Comparison of ENCODE assay signal across 9 mouse cellular contexts in genomic region chr16:93906156-93907014, GRCm38 (mm10). TPM values are rescaled to one million over a fixed set of nuclear protein-coding genes. Genes with fewer than 3 reads are reported as not detected.
DNase-seq lines count a peak whose midpoint lies in the region; ATAC-seq and TF ChIP-seq lines count a peak whose summit lies in the region.
"Had no signal": no experiment of that assay in that cellular context is flagged by ENCODE, and none has a peak within 500 bp of the region (broad histone marks: within the 10 kb centered on the region; RNA-seq: fewer than 3 reads in every experiment).

No protein-coding gene starts in this region.

- TF ChIP-seq POLR2A in spleen, adult 2 months (IDR thresholded peaks at IDR 0.05; ENCODE audit: low read depth, low read length) = no peak

- DNase-seq in ovary, postnatal 10 days (ENCODE audit: low spot score) = peak; percentile 35
- DNase-seq in ovary, adult 18-20 months (ENCODE audit: low spot score) = no peak
- DNase-seq in cerebellum, adult 8-10 months = peak; percentile 40
- DNase-seq in hindbrain, postnatal 0 days (ENCODE audit: low spot score) = peak; percentile 79
- peak; percentile 53 to 68 for DNase-seq in left cerebral cortex, adult 2 months (ENCODE audit: extremely low spot score in 1 of 2, low spot score in 2 of 2)
- DNase-seq in spleen, adult 2 months (ENCODE audit: low read depth in 1 of 2, low spot score in 2 of 2) = peak in 1 of 2 experiments; percentile 42

- H3K9ac ChIP-seq in forebrain, embryonic 15.5 days (replicated peaks) = no peak overlapping the region
- no peak overlapping the region for H3K9ac ChIP-seq in hindbrain, postnatal 0 days (replicated peaks; ENCODE audit: low read length)

- peak; percentile 76 for ATAC-seq in forebrain, embryonic 15.5 days (replicated peaks)
- peak; percentile 76 for ATAC-seq in hindbrain, postnatal 0 days
- peak; percentile 91 for ATAC-seq in megakaryocyte progenitor cell, adult 5-6 weeks (replicated peaks; ENCODE audit: poor library complexity)

- H3K4me2 ChIP-seq in forebrain, embryonic 15.5 days (replicated peaks) = no peak overlapping the region
- H3K4me2 ChIP-seq in hindbrain, postnatal 0 days (ENCODE audit: low read depth, low read length) = no peak overlapping the region

- peaks cover 3% of the 10 kb centered on the region; the same call in 1 of the 2 replicates for H3K36me3 ChIP-seq in forebrain, embryonic 15.5 days
- H3K36me3 ChIP-seq in hindbrain, postnatal 0 days (ENCODE audit: insufficient read depth, low read length) = peaks cover 2% of the 10 kb centered on the region; the same call in 1 of the 2 replicates
- H3K36me3 ChIP-seq in spleen, adult 2 months (ENCODE audit: control insufficient read depth, insufficient read depth, low read length) = no peaks in the 10 kb centered on the region

- peak overlapping the region; percentile 82 for H3K27ac ChIP-seq in forebrain, embryonic 15.5 days (replicated peaks)
- H3K27ac ChIP-seq in hindbrain, postnatal 0 days = no peak overlapping the region; the same call in 1 of the 2 replicates
- no peak overlapping the region for H3K27ac ChIP-seq in left cerebral cortex, adult 2 months
- no peak overlapping the region for H3K27ac ChIP-seq in spleen, adult 2 months (ENCODE audit: insufficient read depth, low read length)

- no peak overlapping the region for H3K4me3 ChIP-seq in forebrain, embryonic 15.5 days
- no peak overlapping the region for H3K4me3 ChIP-seq in hindbrain, postnatal 0 days (ENCODE audit: low read length)
- no peak overlapping the region for H3K4me3 ChIP-seq in left cerebral cortex, adult 2 months
- no peak overlapping the region for H3K4me3 ChIP-seq in spleen, adult 2 months (ENCODE audit: extremely low read depth, insufficient read depth, insufficient read length)
- H3K4me3 ChIP-seq: myocyte had no signal

- no peaks in the 10 kb centered on the region for H3K27me3 ChIP-seq in forebrain, embryonic 15.5 days
- H3K27me3 ChIP-seq in hindbrain, postnatal 0 days (ENCODE audit: insufficient read depth, low read length) = no peaks in the 10 kb centered on the region
- no peaks in the 10 kb centered on the region for H3K27me3 ChIP-seq in spleen, adult 2 months (ENCODE audit: control insufficient read depth, insufficient read depth, low read length)

- peak; percentile 96 for TF ChIP-seq CTCF in hindbrain, postnatal 0 days (IDR thresholded peaks at IDR 0.05; ENCODE audit: low read depth)
- peak; percentile 97 for TF ChIP-seq CTCF in left cerebral cortex, adult 2 months (IDR thresholded peaks at IDR 0.05)
- TF ChIP-seq CTCF in spleen, adult 2 months (IDR thresholded peaks at IDR 0.05; ENCODE audit: extremely low read depth, insufficient read depth, insufficient read length, insufficient replicate concordance) = peak; percentile 88

- WGBS in forebrain, embryonic 15.5 days = 64% methylated on average over 11 of the region's 11 CpGs
- 59% methylated on average over 11 of the region's 11 CpGs for WGBS in hindbrain, postnatal 0 days
- 76% methylated on average over 11 of the region's 11 CpGs for WGBS in spleen, adult 2 months

- H3K9me3 ChIP-seq in forebrain, embryonic 15.5 days = no peaks in the 10 kb centered on the region
- no peaks in the 10 kb centered on the region for H3K9me3 ChIP-seq in hindbrain, postnatal 0 days (ENCODE audit: low read length)

- intact Hi-C loops in left cerebral cortex, adult 2 months (cut with DNase I) = no loop called here

- peaks cover 17% of the 10 kb centered on the region for H3K4me1 ChIP-seq in forebrain, embryonic 15.5 days
- no peaks in the 10 kb centered on the region for H3K4me1 ChIP-seq in hindbrain, postnatal 0 days (ENCODE audit: insufficient read depth, low read length)
- H3K4me1 ChIP-seq in spleen, adult 2 months (ENCODE audit: control insufficient read depth, insufficient read depth, insufficient read length) = no peaks in the 10 kb centered on the region; the same call in 1 of the 2 replicates

RNA-seq across cellular contexts. Expression of gene Chaf1b, which starts 22.7 kb away (rescaled TPM):
- polyA plus RNA-seq in forebrain, embryonic 15.5 days (2015; fragmentation: Nextera tagmentation; extraction: Ambion mirVana) = 42.0 and 44.4 TPM in 2 replicates
- total RNA-seq in hindbrain, postnatal 0 days (2014; rRNA removed) = 9.3 and 11.4 TPM in 2 replicates
- polyA plus RNA-seq in hindbrain, postnatal 0 days (2015; fragmentation: Nextera tagmentation; extraction: Ambion mirVana) = 18.7 and 20.2 TPM in 2 replicates
- total RNA-seq in left cerebral cortex, adult 2 months (2021) = 1 to 10 TPM in 1 of 2 experiments, under 1 TPM in 1; 0.79 to 1.0 TPM
- 38.3 and 49.3 TPM in 2 replicates for total RNA-seq in megakaryocyte progenitor cell, adult 5-6 weeks (2015)
- total RNA-seq in megakaryocyte progenitor cell, adult 5-6 weeks (2017) = 51.5 and 51.6 TPM in 2 replicates
- polyA plus RNA-seq in spleen, adult 2 months (2012; rRNA removed) = 4.9 and 5.7 TPM in 2 replicates
